Mouse (Mus musculus): ENCODE data around the gene Gcsh. TPM values are rescaled to one million over a fixed set of nuclear protein-coding genes. Genes with fewer than 3 reads are reported as not detected.

Gcsh gene
- total and polyA plus RNA-seq, 2 experiments from 2014 or later: 46.5 to 93.9 TPM

DNA sequence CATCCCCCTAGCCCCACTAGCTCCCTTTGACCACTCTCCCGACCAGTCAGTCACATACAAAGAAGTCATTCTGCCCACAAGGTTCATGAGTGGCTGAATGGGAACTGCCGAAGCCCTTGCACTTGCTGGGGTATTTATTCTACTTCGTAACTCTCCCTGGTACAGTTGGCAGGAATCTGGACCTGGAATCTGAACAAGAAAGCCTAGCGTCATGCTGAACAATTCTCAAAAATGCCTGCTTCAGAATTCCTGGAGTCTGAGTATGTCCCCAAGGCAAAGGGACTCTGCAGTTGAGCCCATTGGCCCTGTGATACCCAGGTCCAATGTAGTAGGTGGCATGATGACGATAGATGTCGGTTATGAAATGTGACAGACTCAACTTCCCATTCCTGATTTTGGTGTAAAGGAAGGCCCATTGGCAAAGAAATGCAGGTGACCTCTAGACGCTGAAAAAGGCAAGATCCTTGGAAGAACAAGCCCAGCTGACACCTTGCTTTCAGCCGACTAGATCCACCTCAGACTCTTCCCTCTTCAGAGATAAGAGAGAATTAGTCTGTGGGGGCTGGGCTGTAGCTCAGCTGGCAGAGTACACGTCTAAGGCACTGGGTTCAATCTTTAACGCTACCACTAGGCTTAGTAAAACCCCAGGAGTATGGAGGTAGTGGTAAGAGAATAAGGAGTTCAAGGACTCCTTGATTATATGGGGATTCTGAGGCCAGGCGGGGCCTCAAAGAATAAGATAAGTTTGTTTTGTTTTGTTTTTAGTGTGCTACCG is 50.9 kb downstream of the Gcsh start:
- Histone ChIP-seq H3K4me2 (ENCODE audit: low read depth, low read length, poor library complexity, severe bottlenecking) (0 out of 2 replicates have a peak overlapping the region, but pooled peaks have one; percentile 51), H3K27ac (ENCODE audit: low read depth, low read length) (no peak overlapping the region), H3K36me3 (ENCODE audit: insufficient read depth, low read length) (no peaks in the 10 kb centered on the region), H3K4me3 (ENCODE audit: low read depth, low read length) (no peak overlapping the region), H3K4me1 (ENCODE audit: insufficient read depth, low read length) (no peaks in the 10 kb centered on the region; the same call in 1 of the 2 replicates), H3K9me3 (ENCODE audit: low read length) (no peaks in the 10 kb centered on the region), H3K27me3 (ENCODE audit: insufficient read depth, low read length) (no peaks in the 10 kb centered on the region), H3K9ac (replicated peaks; ENCODE audit: low read length, poor library complexity, severe bottlenecking) (no peak overlapping the region)
- TF ChIP-seq CTCF (IDR thresholded peaks at IDR 0.05): no peak
- WGBS: 72% methylated on average over 12 of the region's 12 CpGs
- DNase-seq (ENCODE audit: low spot score) (no peak), ATAC-seq (ENCODE audit: low FRiP score) (no peak)

DNA sequence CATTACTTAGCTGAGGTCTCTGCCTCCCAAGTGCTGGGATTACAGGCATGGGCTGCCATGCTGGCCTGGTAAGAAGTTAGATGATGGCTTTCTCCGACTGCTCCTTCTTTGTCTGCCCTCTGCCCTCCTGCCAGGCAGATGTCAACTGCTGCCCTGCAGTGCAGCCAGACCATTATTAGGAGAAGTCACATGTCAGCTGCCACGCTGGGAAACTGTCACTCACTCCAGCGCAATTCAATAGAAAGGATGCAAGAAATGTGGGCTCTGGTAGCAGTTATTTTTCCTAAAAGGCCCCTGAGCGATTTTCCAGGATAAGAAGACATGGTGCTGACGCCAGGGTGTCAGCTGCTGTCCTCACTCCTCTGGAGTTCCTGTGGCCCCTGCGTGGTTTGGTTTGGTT is 57.8 kb downstream of the Gcsh start:
- 23% methylated on average over 6 of the region's 6 CpGs for WGBS
- TF ChIP-seq CTCF (IDR thresholded peaks at IDR 0.05): no peak
- no peaks in the 10 kb centered on the region for H3K27me3 ChIP-seq (ENCODE audit: insufficient read depth, low read length)
- H3K4me1 ChIP-seq (ENCODE audit: insufficient read depth, low read length): no peaks in the 10 kb centered on the region
- H3K27ac ChIP-seq (ENCODE audit: low read depth, low read length): no peak overlapping the region
- DNase-seq (ENCODE audit: low spot score): no peak
- no peaks in the 10 kb centered on the region for H3K9me3 ChIP-seq (ENCODE audit: low read length)
- no peak overlapping the region for H3K4me3 ChIP-seq (ENCODE audit: low read depth, low read length)
- no peak for ATAC-seq (ENCODE audit: low FRiP score)
- no peak overlapping the region for H3K4me2 ChIP-seq (ENCODE audit: low read depth, low read length, poor library complexity, severe bottlenecking)
- peaks cover 9% of the 10 kb centered on the region; the same call in 1 of the 2 replicates for H3K36me3 ChIP-seq (ENCODE audit: insufficient read depth, low read length)
- H3K9ac ChIP-seq (replicated peaks; ENCODE audit: low read length, poor library complexity, severe bottlenecking): no peak overlapping the region

DNA sequence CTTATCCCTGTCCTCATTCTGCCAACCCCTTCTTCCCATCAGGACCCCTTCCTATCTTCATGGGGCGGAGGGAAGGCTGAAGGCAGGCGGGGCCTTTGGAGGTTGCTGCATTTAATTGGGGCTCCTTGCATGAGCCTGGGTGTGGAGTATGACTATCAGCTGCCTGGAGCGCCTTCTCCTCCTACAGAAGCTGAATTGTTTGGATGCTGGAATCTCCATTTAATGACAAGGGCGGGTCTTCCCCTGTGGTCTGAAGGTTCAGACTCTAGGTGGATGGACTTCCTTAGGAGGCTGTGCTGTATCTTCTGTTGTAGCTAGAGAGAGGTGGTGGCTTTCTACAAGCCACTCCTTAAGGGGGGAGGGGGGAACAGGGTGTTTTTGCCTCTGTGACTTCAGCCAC is 58.4 kb downstream of the Gcsh start:
- WGBS: 97% methylated on average over 4 of the region's 4 CpGs
- Histone ChIP-seq H3K4me3 (ENCODE audit: low read depth, low read length) (no peak overlapping the region), H3K4me2 (ENCODE audit: low read depth, low read length, poor library complexity, severe bottlenecking) (no peak overlapping the region), H3K27me3 (ENCODE audit: insufficient read depth, low read length) (no peaks in the 10 kb centered on the region), H3K9ac (replicated peaks; ENCODE audit: low read length, poor library complexity, severe bottlenecking) (no peak overlapping the region), H3K4me1 (ENCODE audit: insufficient read depth, low read length) (no peaks in the 10 kb centered on the region), H3K36me3 (ENCODE audit: insufficient read depth, low read length) (peaks cover 9% of the 10 kb centered on the region; the same call in 1 of the 2 replicates), H3K27ac (ENCODE audit: low read depth, low read length) (no peak overlapping the region), H3K9me3 (ENCODE audit: low read length) (no peaks in the 10 kb centered on the region)
- no peak for TF ChIP-seq CTCF (IDR thresholded peaks at IDR 0.05)
- ATAC-seq (ENCODE audit: low FRiP score): no peak
- no peak for DNase-seq (ENCODE audit: low spot score)

Other genes with a start within 250 kb of the Gcsh start
- gene Cmc2, start 72.1 kb downstream of the Gcsh start, total RNA-seq (2014; rRNA removed): 8.8 and 16.8 TPM in 2 replicates
- gene Cmc2, start 72.1 kb downstream of the Gcsh start, polyA plus RNA-seq (2015; fragmentation: Nextera tagmentation; extraction: Ambion mirVana): 24.8 and 24.9 TPM in 2 replicates
- 2.6 and 3.3 TPM in 2 replicates for gene Cenpn, start 71.8 kb downstream of the Gcsh start, total RNA-seq (2014; rRNA removed)
- gene Cenpn, start 71.8 kb downstream of the Gcsh start, polyA plus RNA-seq (2015; fragmentation: Nextera tagmentation; extraction: Ambion mirVana): 4.2 and 5.8 TPM in 2 replicates
- gene Atmin, start 50.1 kb downstream of the Gcsh start, total RNA-seq (2014; rRNA removed): 45.3 and 47.1 TPM in 2 replicates
- 20.1 and 22.7 TPM in 2 replicates for gene Atmin, start 50.1 kb downstream of the Gcsh start, polyA plus RNA-seq (2015; fragmentation: Nextera tagmentation; extraction: Ambion mirVana)
- 6.1 and 11.0 TPM in 2 replicates for gene 1700030J22Rik, start 14.6 kb downstream of the Gcsh start, total RNA-seq (2014; rRNA removed)
- gene 1700030J22Rik, start 14.6 kb downstream of the Gcsh start, polyA plus RNA-seq (2015; fragmentation: Nextera tagmentation; extraction: Ambion mirVana): 7.8 and 8.4 TPM in 2 replicates
- under 0.01 and 0.42 TPM in 2 replicates for gene Pkd1l2, start 88.9 kb upstream of the Gcsh start, total RNA-seq (2014; rRNA removed)
- 0.16 and 0.17 TPM in 2 replicates for gene Pkd1l2, start 88.9 kb upstream of the Gcsh start, polyA plus RNA-seq (2015; fragmentation: Nextera tagmentation; extraction: Ambion mirVana)
- 0.14 and 0.27 TPM in 2 replicates for gene Bco1, start 102.3 kb upstream of the Gcsh start, total RNA-seq (2014; rRNA removed)
- gene Bco1, start 102.3 kb upstream of the Gcsh start, polyA plus RNA-seq (2015; fragmentation: Nextera tagmentation; extraction: Ambion mirVana): 0.32 and 0.52 TPM in 2 replicates
- gene Gan, start 164.6 kb upstream of the Gcsh start, total RNA-seq (2014; rRNA removed): 13.5 and 14.2 TPM in 2 replicates
- gene Gan, start 164.6 kb upstream of the Gcsh start, polyA plus RNA-seq (2015; fragmentation: Nextera tagmentation; extraction: Ambion mirVana): 4.0 and 4.6 TPM in 2 replicates